Mouse (Mus musculus) forebrain, embryonic 10.5 days (tissue): ENCODE measurements around the gene Gm4969. TPM values are rescaled to one million over a fixed set of nuclear protein-coding genes. Genes with fewer than 3 reads are reported as not detected.

ENCODE experiments used
- DNase-seq: peaks from one replicate; pipeline ENCODE4 v3.0.0-alpha.2; 2017; ENCODE audit warnings: low spot score; ENCODE audit errors: extremely low spot score
- H3K27ac ChIP-seq: fragments of 300-500 bp; sonication (generic); 2 replicates; pipeline ENCODE4 v1.5.1; 2016; ENCODE audit warnings: mild to moderate bottlenecking
- H3K27me3 ChIP-seq: fragments of 300-500 bp; sonication (generic); 2 replicates; pipeline ENCODE4 v1.6.1; 2016; ENCODE audit warnings: mild to moderate bottlenecking; ENCODE audit not compliant: poor library complexity, severe bottlenecking
- H3K36me3 ChIP-seq: fragments of 300-500 bp; sonication (generic); replicated peaks from 2 replicates; pipeline ENCODE4 v1.6.1; 2016; ENCODE audit warnings: mild to moderate bottlenecking, moderate library complexity
- H3K4me1 ChIP-seq: fragments of 300-500 bp; sonication (generic); 2 replicates; pipeline ENCODE4 v1.6.1; 2016
- H3K4me3 ChIP-seq: fragments of 300-500 bp; sonication (generic); 2 replicates; pipeline ENCODE4 v1.5.1; 2016; ENCODE audit warnings: mild to moderate bottlenecking, moderate library complexity
- H3K9me3 ChIP-seq: fragments of 300-500 bp; sonication (generic); 2 replicates; pipeline ENCODE4 v1.6.1; 2016; ENCODE audit warnings: mild to moderate bottlenecking, moderate library complexity
- WGBS: fragments of 180-500 bp; shearing (Covaris S2); methylation state at CpG from one replicate; pipeline ENCODE4 v1.1.7; 2016; 5-methylcytosine and 5-hydroxymethylcytosine counted together
- polyA plus RNA-seq: library from polyadenylated mRNA; unstranded; fragments of >200 nt; fragmentation: Nextera tagmentation; extraction: Ambion mirVana; gene quantifications from 2 replicates; pipeline ENCODE4 v1.2.1, GENCODE M21; 2016

Gene Gm4969
- polyA plus RNA-seq, 1 experiment from 2014 or later: 1.1 TPM

DNA sequence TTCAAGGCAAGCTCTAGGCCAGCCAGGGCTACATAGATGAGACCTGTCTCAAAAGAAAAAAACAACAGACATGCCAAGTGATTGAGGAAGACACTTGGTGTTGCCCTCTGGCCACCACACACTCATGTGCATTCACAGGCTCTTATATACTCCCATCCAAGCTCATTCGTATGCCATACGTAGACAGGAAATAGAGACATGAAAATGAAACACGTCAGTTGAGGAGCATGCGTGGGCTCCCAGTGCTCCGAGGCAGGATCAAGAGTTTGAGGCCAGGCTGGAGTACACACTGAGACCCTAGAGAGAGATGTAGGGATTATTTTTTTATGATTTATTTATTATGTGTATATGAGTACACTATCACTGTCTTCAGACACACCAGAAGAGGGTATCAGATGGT, 11.2 kb upstream of the Gm4969 start:
- Histone ChIP-seq H3K4me3 (no peak overlapping the region), H3K9me3 (no peaks in the 10 kb centered on the region), H3K27me3 (no peaks in the 10 kb centered on the region), H3K27ac (no peak overlapping the region), H3K4me1 (peaks cover 19% of the 10 kb centered on the region), H3K36me3 (peaks cover 28% of the 10 kb centered on the region)
- no peak for DNase-seq
- 95% methylated on average over 5 of the region's 5 CpGs for WGBS

DNA sequence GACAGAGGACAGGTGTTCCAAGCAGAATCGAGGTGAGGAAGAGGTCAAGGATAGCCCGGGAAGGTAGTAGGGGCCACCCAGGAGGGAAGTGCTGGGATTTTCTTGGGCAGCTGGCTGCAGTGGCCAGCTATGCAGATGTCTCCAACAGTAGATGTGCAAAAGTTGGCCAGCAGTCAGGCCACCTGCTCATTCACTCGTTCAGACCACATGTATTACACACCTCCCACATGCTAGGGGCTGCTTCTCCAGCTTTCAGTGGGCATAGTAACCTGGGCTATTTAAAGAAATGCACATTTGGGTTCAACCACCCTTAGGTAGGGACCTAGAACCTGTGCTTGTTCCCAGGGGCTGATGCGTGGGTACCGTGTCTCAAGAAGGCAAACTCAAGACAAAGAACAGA, 9.6 kb upstream of the Gm4969 start:
- H3K4me1 ChIP-seq: peaks cover 19% of the 10 kb centered on the region
- 94% methylated on average over 5 of the region's 5 CpGs for whole genome bisulfite sequencing
- no peaks in the 10 kb centered on the region for H3K9me3 ChIP-seq
- DNase-seq: no peak
- H3K4me3 ChIP-seq: no peak overlapping the region
- H3K27me3 ChIP-seq: no peaks in the 10 kb centered on the region
- no peak overlapping the region for H3K27ac ChIP-seq
- peaks cover 27% of the 10 kb centered on the region for H3K36me3 ChIP-seq

DNA sequence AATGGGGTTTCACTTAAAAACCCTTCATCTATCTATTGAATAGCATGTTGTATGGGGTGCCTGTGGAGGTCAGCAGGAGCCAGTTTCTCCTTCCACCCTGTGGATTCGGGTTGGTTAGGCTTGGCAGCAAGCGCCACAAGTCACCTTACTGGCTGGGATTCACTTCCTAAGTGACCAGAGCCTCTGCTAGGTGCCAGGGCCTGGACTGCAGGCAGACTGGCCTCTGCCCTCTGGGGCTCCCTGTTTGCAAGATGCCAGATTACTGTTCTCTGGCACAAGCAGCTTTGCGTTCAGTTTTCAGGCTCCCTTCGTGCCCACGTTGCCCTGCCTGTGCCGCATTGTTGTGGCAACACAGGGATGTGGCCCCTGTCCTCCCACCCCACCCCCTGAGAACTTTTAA, 6.5 kb upstream of the Gm4969 start:
- Histone ChIP-seq H3K27ac (no peak overlapping the region), H3K27me3 (no peaks in the 10 kb centered on the region), H3K4me3 (no peak overlapping the region), H3K36me3 (peaks cover 35% of the 10 kb centered on the region), H3K9me3 (peaks cover 10% of the 10 kb centered on the region), H3K4me1 (peaks cover 10% of the 10 kb centered on the region)
- DNase-seq: no peak
- WGBS: 94% methylated on average over 6 of the region's 6 CpGs

DNA sequence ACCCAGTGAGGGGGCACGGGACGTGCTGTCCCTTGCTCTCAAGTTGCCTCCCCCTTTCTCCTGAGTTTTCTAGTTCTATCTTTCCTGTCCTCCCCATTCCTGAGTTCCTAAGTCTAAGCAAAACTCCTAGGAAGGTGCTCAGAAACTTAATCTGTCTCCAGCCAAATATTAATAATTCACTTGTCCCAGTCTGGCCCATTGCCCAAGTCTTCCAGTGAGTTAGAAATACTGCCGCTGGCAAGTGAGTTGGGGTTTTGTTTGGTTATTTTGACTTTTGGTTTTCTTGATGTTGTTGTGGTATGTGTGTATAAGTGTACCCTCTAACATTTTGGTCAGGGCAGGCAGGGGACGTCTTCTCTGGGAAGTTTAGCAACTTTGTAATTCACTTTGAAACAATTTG, 3.5 kb upstream of the Gm4969 start:
- H3K4me1 ChIP-seq: peaks cover 18% of the 10 kb centered on the region
- peaks cover 19% of the 10 kb centered on the region for H3K36me3 ChIP-seq
- H3K27me3 ChIP-seq: peaks cover 18% of the 10 kb centered on the region
- no peak overlapping the region for H3K4me3 ChIP-seq
- DNase-seq: no peak
- peaks cover 29% of the 10 kb centered on the region for H3K9me3 ChIP-seq
- H3K27ac ChIP-seq: no peak overlapping the region
- WGBS: 93% methylated on average over 4 of the region's 4 CpGs

DNA sequence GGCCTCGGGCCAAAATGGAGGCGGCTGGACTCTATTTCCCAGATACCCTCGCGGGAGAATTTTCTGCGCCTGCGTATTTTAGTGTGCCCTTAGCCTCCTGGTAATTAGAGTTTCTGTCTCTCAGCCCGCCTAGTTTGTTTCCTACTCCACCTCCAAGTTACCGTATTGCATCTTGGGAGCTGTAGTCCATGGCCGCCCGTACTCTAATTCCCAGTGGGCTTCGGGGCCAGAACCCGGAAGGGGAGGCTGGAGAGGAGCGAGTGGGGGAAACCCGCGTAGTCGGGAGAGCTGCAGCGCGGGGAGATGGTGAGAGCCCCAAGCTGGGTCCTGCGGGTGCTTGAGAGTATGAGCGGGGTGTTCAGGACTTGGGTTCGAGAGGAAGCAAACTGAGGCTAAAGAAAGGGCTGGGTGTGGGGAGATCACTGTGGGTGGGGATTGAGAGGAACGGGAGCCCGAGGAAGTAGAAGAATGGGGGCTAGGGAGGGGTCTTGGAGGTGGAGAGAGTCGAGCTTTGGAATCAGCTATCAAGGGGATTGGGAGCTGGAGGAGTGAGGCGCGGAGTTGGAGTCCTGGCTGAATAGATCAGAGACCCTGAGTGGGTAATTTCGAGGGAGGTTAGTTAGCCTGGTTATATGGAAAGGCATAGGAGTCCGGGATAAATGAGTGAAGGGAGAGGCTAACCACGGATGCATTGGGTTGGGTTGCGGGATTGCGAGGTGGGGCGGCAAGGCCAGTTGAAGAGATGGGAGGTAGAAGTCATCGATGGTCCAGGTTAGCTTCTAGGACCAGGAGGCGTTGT, 1.7 kb upstream of the Gm4969 start, which contains the start of gene Fbxo46:
Gene Fbxo46, plus strand, starts transcription at position 229 of the 799 bp plus-strand sequence.
- H3K9me3 ChIP-seq: peaks cover 33% of the 10 kb centered on the region
- H3K36me3 ChIP-seq: peaks cover 14% of the 10 kb centered on the region
- peaks cover 18% of the 10 kb centered on the region for H3K27me3 ChIP-seq
- 3% methylated on average over 34 of the region's 34 CpGs for WGBS
- H3K27ac ChIP-seq: peak within 1 kb of the TSS; percentile 89
- peak; percentile 92 for DNase-seq
- peak within 1 kb of the TSS; percentile 84 for H3K4me3 ChIP-seq
- H3K4me1 ChIP-seq: peaks cover 18% of the 10 kb centered on the region

DNA sequence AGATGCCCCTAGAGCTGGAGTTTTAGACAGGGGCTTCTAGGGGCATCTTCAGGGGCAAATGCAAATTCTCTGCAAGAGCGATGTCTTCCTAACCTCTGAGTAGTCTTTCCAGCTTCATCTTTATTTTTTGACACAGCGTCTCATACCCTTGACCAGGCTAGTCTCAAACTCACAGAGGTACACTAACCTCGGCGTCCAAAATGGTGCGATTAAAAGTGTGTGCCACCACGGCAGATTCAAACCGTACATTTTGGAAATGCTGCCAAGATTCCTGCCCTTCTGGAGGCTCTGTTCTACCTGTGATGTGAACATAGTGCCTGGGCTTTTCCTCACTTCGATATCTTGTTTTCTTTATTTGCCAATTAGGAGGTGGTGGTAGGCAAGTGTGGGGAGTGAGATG, 915 bp upstream of the Gm4969 start:
- 91% methylated on average over 8 of the region's 8 CpGs for WGBS
- H3K4me3 ChIP-seq: peak overlapping the region; percentile 84; the same call in 1 of the 2 replicates
- peaks cover 18% of the 10 kb centered on the region for H3K27me3 ChIP-seq
- H3K27ac ChIP-seq: no peak overlapping the region
- peaks cover 18% of the 10 kb centered on the region for H3K4me1 ChIP-seq
- H3K9me3 ChIP-seq: peaks cover 33% of the 10 kb centered on the region
- peaks cover 14% of the 10 kb centered on the region for H3K36me3 ChIP-seq
- DNase-seq: no peak

DNA sequence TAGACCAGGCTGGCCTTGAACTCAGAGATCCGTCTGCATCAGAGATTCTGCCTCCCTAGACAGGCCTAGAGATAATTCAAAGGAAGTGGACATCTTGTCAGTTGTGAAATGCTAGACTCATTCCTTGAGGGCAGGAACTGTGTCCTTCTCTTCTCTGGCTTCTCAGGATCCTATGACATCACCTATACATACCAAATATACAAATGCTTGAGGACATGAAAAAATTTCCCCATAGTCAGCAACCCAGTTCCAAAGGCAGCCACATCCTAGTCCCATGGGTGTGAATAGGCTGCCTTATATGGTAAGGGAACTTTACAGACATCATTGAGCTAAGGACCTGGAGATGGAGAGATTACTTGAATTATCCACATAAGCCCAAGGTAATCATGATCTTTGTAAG, 8.6 kb downstream of the Gm4969 start:
- no peaks in the 10 kb centered on the region for H3K27me3 ChIP-seq
- no peaks in the 10 kb centered on the region for H3K4me1 ChIP-seq
- H3K36me3 ChIP-seq: no peaks in the 10 kb centered on the region
- H3K4me3 ChIP-seq: no peak overlapping the region
- no peak for DNase-seq
- WGBS: 85% methylated on average over 1 of the region's 1 CpGs
- H3K9me3 ChIP-seq: no peaks in the 10 kb centered on the region
- H3K27ac ChIP-seq: no peak overlapping the region

DNA sequence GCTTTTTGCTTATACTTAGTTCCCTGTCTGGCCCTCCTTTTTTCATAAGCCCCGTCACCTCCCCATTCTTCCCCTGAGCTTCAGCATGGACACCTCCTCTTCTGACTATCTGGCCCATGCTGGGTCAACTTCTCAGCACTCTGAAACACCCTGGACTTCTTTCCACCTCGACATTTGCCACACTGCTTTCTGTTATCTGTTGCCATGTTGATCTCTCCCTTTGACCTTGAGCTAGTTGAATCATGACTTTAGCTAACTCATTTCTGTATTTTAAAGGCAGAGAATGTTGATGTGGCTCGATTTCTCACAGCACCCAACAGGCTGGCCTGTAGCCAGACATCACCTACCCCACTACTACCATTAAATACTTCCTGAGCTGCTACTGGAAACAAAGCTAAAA, 10.7 kb downstream of the Gm4969 start:
- Histone ChIP-seq H3K9me3 (no peaks in the 10 kb centered on the region), H3K4me3 (no peak overlapping the region), H3K4me1 (no peaks in the 10 kb centered on the region), H3K36me3 (no peaks in the 10 kb centered on the region), H3K27ac (no peak overlapping the region), H3K27me3 (no peaks in the 10 kb centered on the region)
- WGBS: 72% methylated on average over 3 of the region's 3 CpGs
- no peak for DNase-seq

DNA sequence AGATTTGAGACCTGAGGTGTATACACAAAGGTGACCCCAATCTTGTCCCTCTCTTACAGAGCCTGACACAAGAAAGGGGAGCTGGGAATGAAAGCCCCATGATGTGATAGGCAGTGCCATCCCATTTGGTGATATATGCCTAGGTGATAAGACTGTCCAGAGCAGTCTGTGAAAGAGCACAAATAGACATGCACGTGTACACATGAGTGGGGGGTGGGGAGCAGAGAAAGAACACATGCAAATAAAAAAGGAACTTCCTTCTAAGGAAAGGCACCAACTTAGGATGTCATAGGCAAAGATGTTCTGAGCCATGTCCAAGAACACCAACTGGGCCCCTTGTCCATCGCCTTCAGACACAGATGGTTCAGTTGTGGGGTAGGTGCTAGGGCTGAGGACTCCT, 13.7 kb downstream of the Gm4969 start:
- WGBS: 87% methylated on average over 2 of the region's 2 CpGs
- DNase-seq: no peak
- Histone ChIP-seq H3K36me3 (no peaks in the 10 kb centered on the region), H3K4me1 (no peaks in the 10 kb centered on the region), H3K27me3 (no peaks in the 10 kb centered on the region), H3K4me3 (no peak overlapping the region), H3K9me3 (no peaks in the 10 kb centered on the region), H3K27ac (no peak overlapping the region)

DNA sequence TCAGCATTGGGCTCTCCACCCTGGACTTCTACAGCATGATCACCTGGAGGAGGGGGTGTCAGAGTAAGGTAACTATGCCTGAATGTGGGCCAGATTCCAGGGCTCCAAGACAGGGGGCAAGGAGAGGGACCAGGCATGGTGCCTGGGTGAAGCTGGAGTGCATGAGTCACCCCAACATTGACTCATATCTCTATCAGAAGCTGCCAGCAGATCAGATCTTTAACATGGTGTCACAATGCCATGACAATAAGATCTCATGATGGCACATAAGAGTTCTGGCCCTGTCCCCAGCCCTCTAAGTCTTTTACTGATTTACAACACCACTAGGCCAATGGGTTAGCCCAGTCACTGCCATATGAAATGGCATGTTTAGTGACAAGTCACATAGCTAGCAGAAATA, 14.4 kb downstream of the Gm4969 start:
- DNase-seq: no peak
- Histone ChIP-seq H3K27me3 (no peaks in the 10 kb centered on the region), H3K36me3 (no peaks in the 10 kb centered on the region), H3K4me3 (no peak overlapping the region), H3K4me1 (peaks cover 2% of the 10 kb centered on the region), H3K27ac (no peak overlapping the region), H3K9me3 (no peaks in the 10 kb centered on the region)

DNA sequence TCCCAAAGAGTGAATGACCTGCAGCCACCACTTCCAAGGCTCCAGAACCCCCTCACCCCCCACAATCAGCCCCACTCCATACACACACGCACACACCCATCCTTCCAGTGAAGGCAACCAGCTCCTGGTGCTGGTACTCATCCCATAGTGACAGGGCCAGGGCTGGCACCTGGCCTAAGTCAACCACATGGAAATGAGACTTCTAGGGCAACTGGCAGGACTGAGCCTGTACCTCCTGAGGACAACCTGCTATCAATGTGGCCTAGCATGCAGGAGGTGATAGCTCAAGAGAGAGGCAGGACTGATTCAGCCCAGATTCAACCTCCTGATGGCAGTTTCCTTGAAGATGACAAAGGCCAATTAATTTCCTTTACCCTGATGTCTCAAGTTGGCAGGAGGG, 17.9 kb downstream of the Gm4969 start:
- peaks cover 34% of the 10 kb centered on the region for H3K4me1 ChIP-seq

DNA sequence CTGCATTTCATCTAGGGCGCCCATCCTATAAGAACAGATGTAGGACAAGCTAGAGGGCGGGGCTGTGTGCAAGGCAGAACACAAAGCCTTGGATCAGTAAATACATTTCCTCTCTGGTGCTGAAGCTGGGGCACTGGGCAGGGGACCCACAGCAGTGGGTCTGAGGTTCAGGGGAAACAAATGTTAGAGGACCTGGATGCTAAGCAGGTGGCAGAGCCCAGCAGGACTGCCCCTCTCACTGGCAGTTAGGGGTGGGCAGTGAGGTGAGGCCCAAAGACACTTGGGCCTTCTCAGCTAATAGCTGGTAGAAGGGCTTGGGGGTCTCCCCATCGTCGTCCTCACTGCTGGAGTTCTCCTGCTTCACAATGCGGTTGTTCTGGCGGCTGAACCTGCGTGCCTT, 19.4 kb downstream of the Gm4969 start:
- no peak for DNase-seq
- no peaks in the 10 kb centered on the region for H3K27me3 ChIP-seq
- no peak overlapping the region for H3K4me3 ChIP-seq
- H3K27ac ChIP-seq: no peak overlapping the region
- no peaks in the 10 kb centered on the region for H3K9me3 ChIP-seq
- H3K36me3 ChIP-seq: peaks cover 17% of the 10 kb centered on the region
- 57% methylated on average over 7 of the region's 7 CpGs for WGBS
- H3K4me1 ChIP-seq: peaks cover 43% of the 10 kb centered on the region

More for the DNA sequence above, 17.9 kb downstream of the Gm4969 start:
- Histone ChIP-seq H3K9me3 (no peaks in the 10 kb centered on the region), H3K27ac (no peak overlapping the region), H3K36me3 (peaks cover 17% of the 10 kb centered on the region), H3K27me3 (no peaks in the 10 kb centered on the region), H3K4me3 (no peak overlapping the region)
- DNase-seq: no peak
- WGBS: 86% methylated on average over 1 of the region's 1 CpGs

DNA sequence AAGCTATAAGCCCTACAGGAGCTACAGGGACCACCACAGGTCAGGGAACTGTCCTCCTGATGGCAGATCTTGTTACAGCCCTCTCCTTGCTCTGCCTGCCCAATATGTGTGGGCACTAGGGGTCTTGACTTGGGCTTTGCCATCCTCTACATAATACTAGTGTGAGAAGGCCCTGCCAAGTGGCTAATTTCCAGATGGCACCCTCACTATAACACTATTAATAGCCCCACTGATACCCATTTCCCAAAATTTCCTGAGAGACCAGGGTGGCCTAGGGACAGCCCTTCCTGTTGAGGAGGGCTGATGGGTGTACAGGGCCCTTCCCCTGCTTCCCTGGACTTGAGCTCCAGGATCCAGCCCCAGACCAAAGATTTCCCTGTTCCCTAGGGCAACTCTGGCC, 20.3 kb downstream of the Gm4969 start:
- H3K27ac ChIP-seq: no peak overlapping the region; the same call in 1 of the 2 replicates
- peak overlapping the region; percentile 87; the same call in 1 of the 2 replicates for H3K4me3 ChIP-seq
- peaks cover 17% of the 10 kb centered on the region for H3K36me3 ChIP-seq
- H3K27me3 ChIP-seq: no peaks in the 10 kb centered on the region
- H3K4me1 ChIP-seq: peaks cover 53% of the 10 kb centered on the region
- no peak for DNase-seq
- H3K9me3 ChIP-seq: no peaks in the 10 kb centered on the region
